Mouse (Mus musculus) thymus, adult 2 months (tissue): Measurements from ENCODE around the gene Plekhg6.

Experiments
- CTCF ChIP-seq: fragments of 200-500 bp; IDR thresholded peaks from 2 replicates; pipeline ENCODE4 v1.5.1; 2012; ENCODE audit warnings: mild to moderate bottlenecking, control low read depth, low read length, moderate library complexity, borderline replicate concordance; ENCODE audit not compliant: control insufficient read depth, poor library complexity, insufficient read depth; ENCODE audit errors: extremely low read depth
- POLR2A ChIP-seq: fragments of 200-500 bp; IDR thresholded peaks from 2 replicates; pipeline ENCODE4 v1.6.1; 2012; ENCODE audit warnings: mild to moderate bottlenecking, low read length, control low read depth, moderate library complexity; ENCODE audit not compliant: control insufficient read depth, poor library complexity, insufficient read depth; ENCODE audit errors: extremely low read depth

GRCm38 (mm10) chr6:125377042-125377441 is 3.6 kb downstream of the Plekhg6 start:
- TF ChIP-seq CTCF (no peak), POLR2A (no peak)
